Mouse (Mus musculus) urinary bladder, postnatal 4 days (tissue): ENCODE measurements around the gene Mepe.
A peak's percentile ranks its signal among the peaks of the same experiment; 100 is the strongest.

Experiments
- DNase-seq, 2 experiments: peaks; one replicate each; pipeline ENCODE4 v3.0.0; 2021 to 2022; ENCODE audit warnings: low spot score in 2 of 2

Gene Mepe

GRCm38 (mm10) chr5:104325029-104325428 lies at the start of gene Mepe:
Mepe (plus strand) TSS chr5:104325329.
- no peak for DNase-seq

GRCm38 (mm10) chr5:104294201-104294600 lies 30.9 kb upstream of the Mepe start:
- DNase-seq: no peak

DNA sequence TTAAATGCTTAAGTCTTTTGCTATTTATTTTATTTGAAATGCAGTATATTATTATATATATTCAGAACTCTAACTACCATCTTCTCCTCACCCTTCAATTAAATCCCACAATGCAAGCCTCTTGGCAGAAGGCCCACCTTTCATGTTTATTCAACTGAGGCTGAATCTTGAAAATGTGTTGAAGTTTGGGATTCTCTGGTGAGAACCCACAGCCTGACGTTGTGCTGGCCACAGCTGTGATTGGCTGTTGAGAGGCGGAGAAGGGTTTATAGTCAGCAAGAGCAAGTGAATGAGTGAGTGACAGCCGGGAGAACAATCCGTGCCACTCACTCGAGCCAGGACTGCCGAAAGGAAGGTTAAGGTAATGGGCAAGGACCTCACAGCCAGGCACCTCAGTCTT lies 26.1 kb upstream of the Mepe start, which contains the start of gene Ibsp:
TSS of gene Ibsp (plus strand) at position 178 of the 400 bp plus-strand sequence.
- DNase-seq: no peak

- no peak for DNase-seq
Measured at GRCm38 (mm10) chr5:104314073-104314472, 11.1 kb upstream of the Mepe start.

DNA sequence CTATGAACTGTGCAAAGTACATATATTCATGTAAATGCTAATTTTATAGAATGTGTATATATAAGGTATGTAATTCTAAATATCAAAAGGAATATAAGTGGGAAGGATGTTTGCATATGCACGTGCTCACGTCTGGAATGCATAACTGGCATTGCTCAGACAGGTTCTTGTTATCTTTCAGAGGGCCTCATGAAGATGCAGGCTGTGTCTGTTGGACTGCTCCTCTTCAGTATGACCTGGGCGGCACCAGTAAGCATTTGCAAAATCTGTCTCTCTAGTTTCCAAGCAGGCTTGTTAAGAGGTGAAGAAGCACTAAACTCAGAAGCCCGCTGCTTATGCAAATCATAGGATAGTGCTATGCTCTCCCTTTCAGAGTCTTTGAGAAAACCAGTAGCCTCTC lies 1.8 kb downstream of the Mepe start:
- no peak for DNase-seq

DNA sequence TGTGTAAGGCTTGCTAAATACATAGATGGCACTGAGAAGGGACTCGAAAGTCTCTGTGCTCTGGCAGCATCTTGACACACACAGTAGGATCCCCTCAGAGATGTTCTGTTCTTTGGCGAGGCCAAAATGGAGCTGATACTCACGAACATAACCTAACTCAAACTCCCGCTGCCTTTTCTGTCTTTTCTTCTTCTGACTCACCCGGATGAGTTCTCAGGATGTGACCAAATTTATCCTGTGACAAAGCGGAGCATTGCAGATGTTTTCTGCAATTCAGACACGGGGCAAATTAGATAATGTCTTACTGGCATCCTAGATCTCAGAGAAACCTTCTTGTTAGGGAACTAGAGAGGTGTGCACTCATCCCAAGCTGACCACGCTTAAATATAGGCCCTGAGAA lies 2.3 kb downstream of the Mepe start:
- no peak for DNase-seq

DNA sequence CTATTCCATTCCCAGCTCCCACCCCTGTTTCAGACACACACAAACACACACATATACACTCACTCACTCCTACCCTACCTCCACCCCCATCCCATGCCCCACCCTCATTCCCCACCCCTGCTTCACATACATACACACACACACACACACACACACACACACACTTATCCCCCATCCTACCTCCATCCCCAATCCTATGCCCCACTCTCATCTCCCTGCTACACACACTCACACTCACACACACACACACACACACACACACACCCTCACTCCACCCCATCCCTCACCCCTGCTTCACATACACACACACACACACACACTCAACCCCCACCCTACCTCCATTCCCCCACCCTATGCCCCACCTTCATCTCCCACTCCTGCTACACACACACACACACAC lies 2.7 kb downstream of the Mepe start:
- no peak for DNase-seq

- DNase-seq: no peak
Measured at GRCm38 (mm10) chr5:104328317-104328850, 3.3 kb downstream of the Mepe start.

GRCm38 (mm10) chr5:104329381-104329780 lies 4.3 kb downstream of the Mepe start:
- no peak for DNase-seq

- no peak for DNase-seq
Measured at GRCm38 (mm10) chr5:104330088-104330487, 5.0 kb downstream of the Mepe start.

- no peak for DNase-seq
Measured at GRCm38 (mm10) chr5:104332296-104332695, 7.2 kb downstream of the Mepe start.

GRCm38 (mm10) chr5:104333231-104333640 lies 8.1 kb downstream of the Mepe start:
- peak in 1 of 2 experiments; percentile 68 for DNase-seq

DNA sequence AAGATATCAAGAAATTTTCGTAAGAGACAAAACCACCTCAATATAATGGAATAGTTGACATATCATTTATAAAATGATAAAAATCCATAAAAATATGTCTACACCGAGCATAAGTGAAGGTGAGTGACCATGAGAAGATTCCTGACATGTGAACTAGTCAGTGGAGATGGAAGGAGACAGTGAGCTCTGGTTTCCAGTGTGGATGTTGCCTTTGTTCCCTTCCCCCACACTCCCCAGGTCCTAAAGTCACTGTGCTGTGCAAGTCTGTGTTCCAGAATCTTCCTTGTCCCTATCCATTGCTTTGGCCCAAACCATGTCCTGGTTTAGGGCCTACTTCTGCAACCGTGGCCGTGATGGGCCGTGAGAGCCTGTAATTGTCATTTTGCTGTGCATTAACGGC lies 8.5 kb downstream of the Mepe start:
- no peak for DNase-seq

GRCm38 (mm10) chr5:104334516-104334915 lies 9.4 kb downstream of the Mepe start:
- DNase-seq: no peak

- no peak for DNase-seq
Measured at GRCm38 (mm10) chr5:104335962-104336361, 10.8 kb downstream of the Mepe start.

DNA sequence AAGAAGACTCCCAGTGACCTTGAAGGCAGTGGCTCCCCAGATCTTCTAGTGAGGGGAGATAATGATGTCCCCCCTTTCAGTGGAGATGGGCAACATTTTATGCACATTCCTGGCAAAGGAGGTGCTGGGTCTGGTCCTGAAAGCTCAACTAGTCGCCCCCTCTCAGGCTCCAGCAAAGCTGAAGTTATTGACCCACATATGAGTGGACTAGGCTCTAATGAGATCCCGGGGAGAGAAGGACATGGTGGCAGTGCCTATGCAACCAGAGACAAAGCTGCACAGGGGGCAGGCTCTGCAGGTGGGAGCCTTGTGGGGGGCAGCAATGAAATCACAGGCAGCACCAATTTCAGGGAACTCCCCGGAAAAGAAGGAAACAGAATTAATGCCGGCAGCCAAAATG lies 12.4 kb downstream of the Mepe start:
- no peak for DNase-seq

GRCm38 (mm10) chr5:104339009-104339408 lies 13.9 kb downstream of the Mepe start:
- DNase-seq: no peak

DNA sequence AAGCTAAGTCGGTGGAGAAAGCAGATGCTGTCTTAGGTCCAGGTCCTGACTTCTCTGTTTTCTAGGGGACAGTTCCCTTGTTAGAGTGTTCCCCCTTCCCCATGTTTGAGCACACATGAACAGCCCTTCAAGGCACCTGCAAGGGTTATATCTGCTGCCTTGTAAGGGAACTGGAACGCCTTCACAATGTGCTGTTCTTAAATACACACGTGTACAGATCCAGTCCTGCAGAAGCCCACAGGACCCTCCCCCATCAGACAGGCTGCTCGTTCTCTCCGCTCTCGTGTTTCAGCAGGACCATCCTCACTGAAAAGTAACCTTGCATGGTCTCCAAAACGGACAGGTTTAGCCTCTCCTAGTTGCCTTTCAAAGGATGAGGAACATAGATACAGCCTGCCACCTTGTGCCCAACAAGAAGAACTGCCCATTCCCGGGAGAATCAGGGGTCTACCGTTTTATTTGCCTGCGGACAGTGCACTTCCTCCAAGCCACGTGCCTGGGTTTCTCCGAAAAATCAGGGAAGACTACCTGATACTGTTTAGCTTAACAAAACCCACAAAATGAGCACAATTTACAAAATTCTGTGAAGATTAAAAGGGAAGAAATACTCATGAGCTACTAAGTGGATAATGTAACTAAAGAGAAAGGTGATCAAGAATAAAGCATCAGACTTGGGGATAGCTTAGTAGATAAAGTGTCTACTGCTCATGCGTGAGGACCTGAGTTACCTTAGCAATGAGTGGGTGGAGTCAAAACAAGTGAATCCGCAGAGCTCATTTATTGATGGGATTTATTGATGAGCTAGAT lies 14.8 kb downstream of the Mepe start:
- no peak for DNase-seq

DNA sequence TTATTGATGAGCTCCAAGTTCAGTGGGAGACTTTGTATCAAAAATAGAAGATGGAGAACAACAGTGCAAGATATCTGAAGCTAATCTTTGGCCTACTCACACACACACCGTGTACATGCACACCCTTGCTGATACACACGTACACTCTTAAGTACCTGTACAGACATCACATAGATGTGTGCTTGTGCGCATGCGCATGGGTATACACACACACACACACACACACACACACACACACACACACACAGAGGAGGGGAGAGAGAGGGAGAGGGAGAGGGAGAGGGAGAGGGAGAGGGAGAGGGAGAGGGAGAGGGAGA lies 15.3 kb downstream of the Mepe start:
- DNase-seq: no peak

DNA sequence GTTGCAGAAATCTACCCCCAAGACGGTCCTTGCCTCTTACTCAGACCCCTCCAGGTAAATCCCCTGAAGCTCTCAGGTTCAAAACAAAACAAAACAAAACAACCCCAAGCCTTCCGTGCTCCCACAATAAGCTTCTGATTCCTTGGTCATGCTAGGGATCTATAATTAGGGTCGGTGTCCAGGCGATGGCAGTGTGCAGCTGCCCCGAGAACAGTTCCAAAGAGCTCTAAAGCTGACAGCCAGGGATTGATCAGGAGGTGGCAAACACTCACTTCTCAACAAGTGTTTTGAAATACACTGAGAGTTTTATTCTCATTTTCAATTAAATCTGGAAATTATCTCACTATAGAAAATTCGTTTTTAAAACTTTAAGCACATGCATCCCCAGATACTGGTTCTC lies 17.8 kb downstream of the Mepe start:
- no peak for DNase-seq

DNA sequence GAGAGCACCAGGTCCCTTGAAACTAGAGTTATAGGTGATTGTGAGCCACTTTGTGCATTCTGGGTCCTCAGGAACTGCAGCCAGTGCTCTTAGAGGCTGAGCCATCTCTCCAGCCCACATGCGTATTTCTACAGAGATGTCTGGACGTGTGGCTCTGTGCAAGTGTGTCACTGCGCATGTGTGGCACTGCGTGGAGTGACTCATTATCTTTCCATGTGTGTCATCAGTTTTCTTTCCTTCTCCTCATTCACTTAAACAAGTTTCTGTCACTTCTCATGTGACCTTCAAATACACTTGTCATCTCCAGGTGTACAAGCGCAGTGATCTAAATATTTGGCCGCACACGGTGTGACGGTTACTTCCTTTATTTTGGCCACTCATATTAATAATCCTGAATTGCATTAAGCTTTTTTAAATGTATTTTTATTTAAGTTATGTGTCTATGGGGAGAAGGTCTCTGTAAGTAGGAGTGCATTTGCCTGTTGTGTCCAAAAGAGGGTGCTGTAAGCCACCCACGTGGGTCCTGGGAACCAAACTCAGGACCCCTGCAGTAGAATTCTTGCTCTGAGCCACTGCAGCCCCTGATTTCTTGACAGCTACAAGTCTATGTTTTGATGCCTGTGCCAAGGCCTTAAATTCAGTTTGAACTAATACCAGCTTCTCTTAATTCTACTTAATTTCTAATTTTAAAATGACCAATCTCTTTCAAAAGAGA lies 19.6 kb downstream of the Mepe start:
- DNase-seq: no peak

- no peak for DNase-seq
Measured at GRCm38 (mm10) chr5:104345241-104345630, 20.1 kb downstream of the Mepe start.

GRCm38 (mm10) chr5:104351041-104351440 lies 25.9 kb downstream of the Mepe start:
- DNase-seq: no peak
